Mouse (Mus musculus) stomach, postnatal 0 days (tissue): ENCODE data around the gene Ppcs. TPM values are rescaled to one million over a fixed set of nuclear protein-coding genes. Genes with fewer than 3 reads are reported as not detected.

Source experiments
- ATAC-seq: fragments of 200-750 bp; cut with Nextera tagmentation; 2 replicates; pipeline ENCODE4 v1.8.0; 2017; ENCODE audit not compliant: low FRiP score, low TSS enrichment
- DNase-seq: peaks from one replicate; pipeline ENCODE4 v3.0.0-alpha.2; 2016; ENCODE audit warnings: low spot score
- H3K27ac ChIP-seq: fragments of 300-500 bp; sonication (generic); replicated peaks from 2 replicates; pipeline ENCODE4 v1.5.1; 2014; ENCODE audit warnings: mild to moderate bottlenecking, control low read depth
- H3K27me3 ChIP-seq: fragments of 300-500 bp; sonication (generic); 2 replicates; pipeline ENCODE4 v1.6.1; 2014; ENCODE audit warnings: low read length; ENCODE audit not compliant: control insufficient read depth, insufficient read depth
- H3K36me3 ChIP-seq: fragments of 300-500 bp; sonication (generic); 2 replicates; pipeline ENCODE4 v1.6.1; 2014; ENCODE audit warnings: low read length, mixed read lengths; ENCODE audit not compliant: control insufficient read depth, insufficient read depth
- H3K4me1 ChIP-seq: fragments of 300-500 bp; sonication (generic); replicated peaks from 2 replicates; pipeline ENCODE4 v1.6.1; 2014; ENCODE audit warnings: antibody characterized with exemption; ENCODE audit not compliant: control insufficient read depth, insufficient read depth
- H3K4me2 ChIP-seq: fragments of 300-500 bp; sonication (generic); replicated peaks from 2 replicates; pipeline ENCODE4 v1.6.1; 2014; ENCODE audit warnings: low read depth, mild to moderate bottlenecking, control low read depth, moderate library complexity
- H3K4me3 ChIP-seq: fragments of 300-500 bp; sonication (generic); 2 replicates; pipeline ENCODE4 v1.5.1; 2014; ENCODE audit warnings: low read depth, low read length, control low read depth
- H3K9ac ChIP-seq: fragments of 300-500 bp; sonication (generic); 2 replicates; pipeline ENCODE4 v1.6.1; 2014; ENCODE audit warnings: mild to moderate bottlenecking, low read length, control low read depth, mixed read lengths
- H3K9me3 ChIP-seq: fragments of 300-500 bp; sonication (generic); 2 replicates; pipeline ENCODE4 v1.6.1; 2016; ENCODE audit warnings: low read length; ENCODE audit not compliant: control insufficient read depth
- CTCF ChIP-seq: IDR thresholded peaks from 2 replicates; pipeline ENCODE4 v1.5.1; 2016; ENCODE audit warnings: antibody characterized with exemption, low read depth, mild to moderate bottlenecking, moderate library complexity
- EP300 ChIP-seq: optimal IDR thresholded peaks from 2 replicates; pipeline ENCODE3; 2016; ENCODE audit warnings: antibody characterized with exemption
- WGBS: fragments of 180-500 bp; shearing (Covaris S2); extraction: QIAGEN DNeasy Blood & Tissue Kit; methylation state at CpG from one replicate; pipeline ENCODE4 v1.1.7; 2014; 5-methylcytosine and 5-hydroxymethylcytosine counted together
- polyA plus RNA-seq: library from polyadenylated mRNA; unstranded; fragments of >200 nt; fragmentation: Nextera tagmentation; extraction: Ambion mirVana; gene quantifications from 2 replicates; pipeline ENCODE4 v1.2.1, GENCODE M21; 2015

The Ppcs gene
- polyA plus RNA-seq, 1 experiment from 2014 or later, result 31.6 TPM

DNA sequence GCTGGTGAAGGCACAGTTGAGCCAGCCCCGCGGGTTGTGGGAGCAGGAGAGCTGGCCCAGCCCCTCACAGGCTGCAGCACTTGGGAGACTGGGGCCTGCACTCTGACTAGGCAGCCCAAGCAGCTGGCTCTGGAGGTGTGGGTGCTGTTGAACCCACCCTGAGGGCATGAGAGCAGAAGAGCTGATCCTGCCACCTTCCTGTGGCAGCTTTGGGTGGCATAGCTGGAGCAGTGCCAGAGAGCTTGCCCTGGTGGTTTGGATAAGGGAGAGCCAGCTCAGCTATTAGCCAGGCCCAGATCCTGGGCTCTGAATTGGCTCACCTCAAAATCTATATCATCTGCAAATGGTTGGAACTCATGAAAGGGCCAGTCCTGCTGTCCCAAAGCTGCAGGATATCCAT is 5.5 kb upstream of the Ppcs start:
- Histone ChIP-seq H3K36me3 (no peaks in the 10 kb centered on the region), H3K4me1 (peaks cover 4% of the 10 kb centered on the region; the same call in 1 of the 2 replicates), H3K9ac (no peak overlapping the region), H3K27me3 (no peaks in the 10 kb centered on the region), H3K4me3 (no peak overlapping the region), H3K27ac (no peak overlapping the region), H3K4me2 (no peak overlapping the region), H3K9me3 (no peaks in the 10 kb centered on the region)
- TF ChIP-seq EP300, result no peak
- no peak for TF ChIP-seq CTCF
- DNase-seq (no peak), ATAC-seq (no peak)
- 43% methylated on average over 2 of the region's 2 CpGs for WGBS

DNA sequence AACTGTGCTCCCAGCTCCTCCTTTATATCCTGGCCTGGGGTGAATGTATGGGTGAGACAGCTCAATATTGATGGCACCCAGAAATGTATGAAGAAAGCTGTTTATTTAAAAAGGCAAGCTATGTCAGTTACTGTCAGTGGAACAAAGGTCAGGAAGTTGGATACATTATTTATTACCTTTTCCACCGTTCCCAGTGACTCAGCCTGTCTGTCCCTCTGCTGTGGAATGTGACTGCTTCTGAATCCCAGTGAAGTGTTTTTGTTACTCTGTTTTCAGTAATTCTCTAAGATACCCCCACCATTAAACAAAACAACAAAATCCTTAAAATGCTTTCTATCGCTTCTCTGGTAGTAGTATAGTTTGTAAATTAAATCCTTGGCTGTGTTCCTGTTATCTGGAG is 3.4 kb upstream of the Ppcs start:
- no peak for DNase-seq
- H3K9me3 ChIP-seq, result no peaks in the 10 kb centered on the region
- TF ChIP-seq EP300 (no peak), CTCF (no peak)
- no peaks in the 10 kb centered on the region for H3K27me3 ChIP-seq
- no peak overlapping the region for H3K4me3 ChIP-seq
- WGBS, result 27% methylated on average over 2 of the region's 2 CpGs
- H3K9ac ChIP-seq, result no peak overlapping the region
- no peak overlapping the region for H3K27ac ChIP-seq
- no peaks in the 10 kb centered on the region for H3K36me3 ChIP-seq
- peaks cover 4% of the 10 kb centered on the region; the same call in 1 of the 2 replicates for H3K4me1 ChIP-seq
- ATAC-seq, result no peak
- H3K4me2 ChIP-seq, result no peak overlapping the region

DNA sequence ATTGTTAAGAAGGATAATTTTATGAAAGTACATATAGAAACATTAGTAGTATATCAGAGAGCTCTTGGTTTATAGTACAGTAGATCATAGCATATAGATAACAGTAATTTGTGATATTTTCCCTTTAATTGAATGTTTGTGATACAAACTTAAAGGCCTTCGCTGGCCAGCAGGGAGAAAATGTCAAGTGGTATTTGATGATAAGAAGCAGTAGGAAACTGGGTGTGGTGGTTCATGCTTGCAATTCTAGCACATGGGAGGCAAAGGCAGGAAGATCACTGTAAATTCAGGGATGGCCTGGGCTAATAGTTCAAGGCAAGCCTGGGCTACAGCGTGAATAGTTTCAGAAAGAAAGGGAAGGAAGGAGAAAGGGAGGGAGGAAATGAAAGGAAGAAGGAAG is 2.9 kb upstream of the Ppcs start:
- Histone ChIP-seq H3K27ac (no peak overlapping the region), H3K9ac (no peak overlapping the region), H3K36me3 (no peaks in the 10 kb centered on the region), H3K4me1 (peaks cover 4% of the 10 kb centered on the region; the same call in 1 of the 2 replicates), H3K4me3 (no peak overlapping the region), H3K4me2 (no peak overlapping the region), H3K9me3 (no peaks in the 10 kb centered on the region), H3K27me3 (no peaks in the 10 kb centered on the region)
- DNase-seq, result no peak
- TF ChIP-seq EP300 (no peak), CTCF (no peak)
- no peak for ATAC-seq
- 86% methylated on average over 2 of the region's 2 CpGs for WGBS

DNA sequence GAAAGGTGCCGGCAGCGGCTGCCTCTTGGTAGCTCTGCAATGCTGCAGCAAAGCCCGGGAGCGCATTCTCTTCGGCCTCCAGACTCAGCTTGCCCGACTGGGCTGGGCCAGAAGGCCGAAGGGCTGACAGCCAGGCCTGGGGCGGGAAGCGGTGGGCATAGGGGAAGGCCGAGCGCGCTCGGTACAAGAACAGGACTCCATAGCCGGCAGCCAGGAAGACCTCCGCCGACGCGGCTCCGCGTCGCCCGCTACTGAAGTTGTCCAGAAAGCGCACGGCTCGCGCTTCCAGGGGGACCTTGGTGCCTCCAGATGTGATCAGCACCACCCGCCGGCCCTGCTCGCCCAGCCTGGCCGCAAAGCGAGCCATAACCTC is 313 bp downstream of the Ppcs start:
- Histone ChIP-seq H3K36me3 (no peaks in the 10 kb centered on the region), H3K27ac (peak overlapping the region; percentile 87), H3K9me3 (no peaks in the 10 kb centered on the region), H3K4me3 (peak overlapping the region; percentile 63), H3K27me3 (no peaks in the 10 kb centered on the region), H3K4me1 (peaks cover 4% of the 10 kb centered on the region; the same call in 1 of the 2 replicates), H3K9ac (peak overlapping the region; percentile 82), H3K4me2 (peak overlapping the region; percentile 93)
- TF ChIP-seq EP300 (no peak), CTCF (no peak)
- ATAC-seq, result peak; percentile 60
- peak; percentile 61 for DNase-seq
- under 1% methylated on average over 30 of the region's 31 CpGs for WGBS

DNA sequence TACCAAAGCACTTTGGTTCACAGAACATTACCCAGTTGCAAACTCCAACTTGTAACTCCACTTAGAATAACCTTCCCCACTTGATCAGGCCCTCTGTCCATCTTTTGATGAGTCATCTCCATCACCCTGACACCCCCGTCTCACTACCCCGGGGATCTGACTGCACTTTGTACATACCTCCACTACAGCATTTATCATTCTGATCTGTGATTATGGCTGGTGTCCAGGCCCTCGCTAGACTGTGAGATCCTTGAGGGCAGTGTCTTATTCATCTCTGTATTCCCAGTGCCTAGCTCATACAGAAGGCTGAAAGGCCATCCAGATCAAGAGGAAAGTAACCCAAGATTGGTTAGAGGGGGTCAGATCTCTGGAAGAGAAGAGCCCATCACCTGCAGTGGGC is 1.0 kb downstream of the Ppcs start:
- DNase-seq, result no peak
- Histone ChIP-seq H3K4me3 (peak overlapping the region; percentile 63), H3K4me2 (peak overlapping the region; percentile 93), H3K4me1 (peaks cover 4% of the 10 kb centered on the region; the same call in 1 of the 2 replicates), H3K9me3 (no peaks in the 10 kb centered on the region), H3K27me3 (no peaks in the 10 kb centered on the region), H3K27ac (no peak overlapping the region), H3K36me3 (no peaks in the 10 kb centered on the region), H3K9ac (peak overlapping the region; percentile 82; the same call in 1 of the 2 replicates)
- no peak for TF ChIP-seq CTCF
- TF ChIP-seq EP300, result no peak
- 15% methylated on average over 3 of the region's 3 CpGs for WGBS
- ATAC-seq, result no peak

DNA sequence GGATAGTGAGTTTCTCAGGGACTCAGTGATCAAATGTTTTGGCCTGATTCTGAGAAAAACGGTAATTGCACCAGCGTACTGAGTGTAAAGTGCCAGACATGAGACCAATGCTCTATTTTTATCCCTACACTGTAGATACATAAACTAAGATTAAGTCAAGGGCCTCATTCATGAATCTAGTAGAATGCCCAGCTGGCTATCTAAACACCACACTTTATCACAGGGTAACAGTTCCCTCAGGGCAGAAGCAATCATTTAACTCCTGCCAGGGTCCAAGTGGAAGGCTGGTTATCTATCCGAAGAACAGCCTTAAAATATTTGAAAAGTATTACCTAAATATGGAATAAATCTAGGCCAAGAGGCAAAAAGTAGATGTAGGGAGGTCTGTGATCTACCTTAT is 4.3 kb downstream of the Ppcs start:
- TF ChIP-seq CTCF (no peak), EP300 (no peak)
- ATAC-seq (no peak), DNase-seq (no peak)
- H3K4me1 ChIP-seq, result no peaks in the 10 kb centered on the region; the same call in 1 of the 2 replicates
- no peak overlapping the region for H3K9ac ChIP-seq
- no peaks in the 10 kb centered on the region for H3K36me3 ChIP-seq
- no peak overlapping the region for H3K27ac ChIP-seq
- WGBS, result 82% methylated on average over 3 of the region's 3 CpGs
- H3K4me2 ChIP-seq, result no peak overlapping the region
- H3K4me3 ChIP-seq, result no peak overlapping the region
- no peaks in the 10 kb centered on the region for H3K27me3 ChIP-seq
- no peaks in the 10 kb centered on the region for H3K9me3 ChIP-seq
